Mouse (Mus musculus) adrenal gland, postnatal 14 days (tissue): ENCODE data around the gene Zscan22. TPM values are rescaled to one million over a fixed set of nuclear protein-coding genes. Genes with fewer than 3 reads are reported as not detected.
"Not testable (repeated sequence)": the region's sequence is repeated elsewhere in the genome, so short reads cannot be mapped to it uniquely, and the experiment has no call there.

Source experiments
- DNase-seq: peaks from one replicate; pipeline ENCODE4 v3.0.0; 2021; ENCODE audit warnings: mixed read lengths
- long read RNA-seq, 2 experiments: library from polyadenylated mRNA; stranded (forward); transcript quantifications; one replicate each; pipeline ENCODE4 v2.0.0; 2021
- total RNA-seq: library from RNA; stranded (reverse); gene quantifications from 2 replicates; pipeline ENCODE4 v1.2.3, GENCODE M21; 2021

The Zscan22 gene
- 11.0 and 12.5 TPM in 2 replicates for total RNA-seq
- long read RNA-seq, experiment 1, partial matches to known transcripts, result 1 of 10 reads
- long read RNA-seq, experiment 1, other reads (novel, unspliced or antisense), result 3 of 10 reads
- long read RNA-seq, experiment 2, partial matches to known transcripts, result 0 of 7 reads
- long read RNA-seq, experiment 2, other reads (novel, unspliced or antisense), result 2 of 7 reads

DNA sequence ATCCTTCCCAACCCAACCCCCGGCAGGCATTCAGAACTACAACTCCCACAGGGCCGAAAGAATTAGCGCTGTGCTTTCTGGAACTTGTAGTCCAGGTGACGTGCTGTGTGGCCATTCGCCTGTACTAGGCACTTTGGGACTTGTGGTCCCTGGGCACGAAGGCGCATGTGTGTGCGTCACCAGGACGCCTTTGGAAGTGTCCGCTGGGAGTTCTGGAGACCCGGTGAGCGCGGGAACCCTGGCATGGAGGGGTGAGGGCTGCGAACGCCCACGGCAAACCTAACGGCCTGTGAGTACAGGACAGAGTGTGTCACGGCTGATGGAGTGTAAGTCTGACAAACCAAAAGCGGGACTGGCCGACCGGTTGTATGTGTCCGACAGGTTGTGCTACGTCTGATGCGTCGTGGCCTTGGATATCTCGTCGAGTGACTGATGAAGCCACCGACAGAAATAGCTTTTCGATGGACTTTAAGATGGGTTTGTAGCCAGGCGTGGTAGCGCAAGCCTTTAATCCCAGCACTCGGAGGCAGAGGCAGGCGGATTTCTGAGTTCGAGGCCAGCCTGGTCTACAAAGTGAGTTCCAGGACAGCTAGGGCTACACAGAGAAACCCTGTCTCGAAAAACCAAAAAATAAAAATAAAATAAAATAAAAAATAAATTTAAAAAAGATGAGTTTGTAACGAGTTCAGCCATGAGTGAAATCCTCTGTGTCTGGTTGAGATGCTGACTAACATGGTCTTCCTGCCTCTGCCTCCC, at the start of gene Zscan22:
Gene Zscan22 (plus strand): TSS at position 161 of the 756 bp plus-strand sequence.
- DNase-seq, result peak; percentile 94

DNA sequence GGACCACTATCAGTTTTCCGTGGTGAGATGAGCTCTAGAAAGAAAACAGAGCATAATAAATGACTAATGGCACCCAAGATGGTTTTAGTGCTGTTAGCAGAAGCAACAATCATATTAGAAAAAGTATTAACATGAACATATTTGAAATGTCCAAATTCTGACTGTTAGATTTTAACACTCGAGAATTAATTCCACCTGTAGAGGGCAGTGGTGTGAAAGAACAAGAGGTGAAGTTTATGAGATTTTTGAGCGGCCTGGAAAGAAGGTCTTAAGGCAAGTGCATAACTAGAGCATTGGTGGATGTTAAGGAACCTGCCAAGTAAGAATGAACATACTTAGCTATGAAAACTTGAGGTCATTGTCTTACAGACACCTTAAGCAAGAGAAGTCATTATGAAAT, 23.3 kb upstream of the Zscan22 start:
- DNase-seq, result peak; percentile 29

DNA sequence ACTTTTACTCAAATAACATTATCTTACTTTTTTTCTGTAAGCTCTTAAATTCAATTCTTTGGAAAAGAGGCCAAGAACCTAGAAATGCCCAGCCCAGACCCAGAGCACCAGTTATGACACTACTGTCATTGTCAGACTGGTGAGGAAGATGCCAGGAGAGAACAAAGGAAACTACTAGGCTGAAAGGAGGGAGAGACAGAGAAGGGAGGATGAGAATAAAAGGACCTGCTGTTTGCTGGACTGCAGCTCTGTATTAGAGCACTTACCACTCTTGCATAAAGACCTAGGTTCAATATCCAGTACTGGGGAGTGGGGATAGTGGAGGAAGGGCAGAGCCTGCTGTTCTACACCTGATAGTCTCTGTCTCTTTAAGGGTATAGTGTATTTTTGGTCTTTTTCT, 17.6 kb upstream of the Zscan22 start:
- no peak for DNase-seq

DNA sequence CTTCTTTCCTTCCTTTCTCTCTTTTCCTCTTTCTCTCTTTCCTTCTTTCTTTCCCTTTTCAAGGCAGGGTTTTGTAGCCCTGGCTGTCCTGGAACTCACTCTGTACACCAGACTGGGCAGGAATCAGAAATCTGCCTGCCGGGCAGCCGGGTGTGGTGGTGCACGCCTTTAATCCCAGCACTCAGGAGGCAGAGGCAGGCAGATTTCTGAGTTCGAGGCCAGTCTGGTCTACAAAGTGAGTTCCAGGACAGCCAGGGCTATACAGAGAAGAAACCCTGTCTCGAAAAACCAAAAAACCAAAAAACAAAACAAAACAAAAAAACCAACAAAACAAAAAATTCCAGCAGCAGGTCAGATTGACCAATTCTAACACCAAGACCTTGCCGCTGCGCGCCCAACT, 17.1 kb upstream of the Zscan22 start:
- DNase-seq, result not testable (repeated sequence)

DNA sequence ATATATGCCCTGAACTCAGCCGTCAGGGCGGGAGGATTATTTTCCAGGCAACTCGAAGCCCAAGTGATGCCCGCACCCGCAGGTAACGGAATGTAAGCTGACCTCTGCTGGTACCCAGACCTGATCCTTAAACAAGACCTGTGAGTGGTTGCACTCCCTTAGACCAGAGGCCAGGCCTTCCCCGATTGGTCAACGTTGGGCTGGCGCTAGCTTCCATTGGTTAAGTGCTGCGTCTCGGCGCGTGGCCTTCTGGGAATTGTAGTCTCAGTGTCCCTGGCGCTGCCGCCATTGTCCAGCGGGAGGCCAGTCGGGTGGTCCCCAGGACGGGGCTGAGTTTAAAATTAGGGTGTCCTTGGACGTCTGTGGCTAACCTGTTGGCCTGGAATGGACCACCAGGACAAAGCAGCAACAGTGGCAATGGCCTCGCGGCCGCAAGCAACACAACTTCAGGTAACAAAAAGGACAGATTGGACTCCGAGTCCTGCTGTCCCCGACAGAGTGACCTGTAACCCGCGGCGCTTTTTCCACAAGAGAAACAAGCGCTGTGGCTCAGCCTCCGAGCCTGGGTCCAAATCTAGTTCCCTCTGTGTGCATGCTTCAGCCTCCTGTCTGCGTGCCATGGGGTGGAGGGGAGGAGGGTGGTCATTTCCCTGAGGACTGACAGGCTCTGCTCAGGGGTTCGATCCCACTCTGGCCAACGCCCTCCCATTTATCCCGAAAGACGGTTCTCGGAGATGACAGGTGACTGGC, 16.5 kb upstream of the Zscan22 start, which contains the start of gene Zfp128:
Gene Zfp128 (plus strand): TSS at position 267 of the 750 bp plus-strand sequence.
- DNase-seq, result peak; percentile 96

DNA sequence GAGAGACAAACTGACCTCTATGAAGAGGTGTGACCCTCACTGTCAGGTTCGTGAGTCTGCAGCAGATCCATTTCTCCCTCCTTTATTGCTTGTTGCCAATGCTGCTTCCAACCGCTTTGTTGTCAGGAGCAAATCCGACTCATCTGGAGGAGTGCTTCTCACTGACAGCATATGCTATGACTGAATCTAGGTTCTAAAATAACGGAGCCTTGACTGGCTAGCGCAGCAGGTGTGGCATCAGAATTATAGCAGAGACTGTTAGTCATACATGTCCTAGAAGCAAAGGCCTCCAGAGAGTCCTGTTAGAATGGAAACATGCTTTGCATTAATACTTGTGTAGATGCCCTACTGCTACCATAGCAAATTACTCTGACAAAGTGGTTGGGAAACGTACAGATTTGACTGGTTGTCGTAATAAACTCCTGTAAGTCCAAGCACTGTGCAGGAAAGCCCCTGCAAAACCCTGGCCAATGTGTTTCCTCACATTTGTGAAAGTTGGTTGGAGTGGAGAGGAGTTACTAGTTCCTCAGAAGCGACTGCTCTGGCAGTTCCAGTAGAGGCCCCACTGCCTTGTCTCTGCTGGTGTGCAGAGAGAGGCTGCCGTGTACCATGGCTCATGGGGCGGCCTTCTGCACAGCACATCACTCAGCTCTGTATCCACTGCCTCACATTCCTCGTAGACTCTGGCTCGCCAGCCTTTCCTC, 10.9 kb upstream of the Zscan22 start:
- no peak for DNase-seq

DNA sequence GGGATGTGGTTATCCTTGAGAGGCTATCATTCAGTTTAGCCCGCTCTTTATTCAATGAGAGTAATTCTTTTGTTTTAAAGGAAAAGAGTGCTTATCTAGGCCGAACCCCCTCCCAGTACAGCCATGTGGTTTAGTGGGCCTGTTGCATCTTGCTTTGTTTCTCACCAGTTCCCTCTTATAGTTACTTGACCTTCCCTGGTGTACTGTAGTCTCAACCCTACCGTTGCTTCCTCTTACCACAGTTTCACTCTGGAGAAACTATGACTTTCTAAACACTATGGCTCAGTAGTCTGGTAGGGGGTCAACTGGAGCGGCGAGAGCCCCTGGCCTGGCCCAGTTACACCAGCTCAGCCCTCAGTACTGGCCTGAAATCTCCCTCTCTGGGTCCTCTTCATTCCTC, 10.0 kb upstream of the Zscan22 start:
- DNase-seq, result no peak

DNA sequence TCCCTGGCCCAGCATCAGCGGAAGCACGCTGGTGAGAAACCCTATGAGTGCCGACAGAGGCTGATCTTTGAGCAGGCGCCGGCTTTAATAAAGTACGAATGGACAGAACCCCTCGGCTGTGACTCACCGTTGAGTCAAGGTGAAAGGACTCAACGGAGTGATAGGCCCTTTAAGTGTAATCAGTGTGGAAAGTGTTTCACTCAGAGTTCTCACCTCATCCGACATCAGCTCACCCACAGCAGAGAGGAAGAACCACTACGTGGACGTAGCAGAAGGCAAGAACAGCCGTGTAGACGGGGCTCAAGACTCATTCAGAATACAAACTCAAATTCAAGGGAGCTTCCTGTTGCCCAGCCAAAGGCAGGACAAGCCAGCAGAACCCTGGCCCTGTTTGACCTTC, 6.7 kb upstream of the Zscan22 start:
- DNase-seq, result no peak

DNA sequence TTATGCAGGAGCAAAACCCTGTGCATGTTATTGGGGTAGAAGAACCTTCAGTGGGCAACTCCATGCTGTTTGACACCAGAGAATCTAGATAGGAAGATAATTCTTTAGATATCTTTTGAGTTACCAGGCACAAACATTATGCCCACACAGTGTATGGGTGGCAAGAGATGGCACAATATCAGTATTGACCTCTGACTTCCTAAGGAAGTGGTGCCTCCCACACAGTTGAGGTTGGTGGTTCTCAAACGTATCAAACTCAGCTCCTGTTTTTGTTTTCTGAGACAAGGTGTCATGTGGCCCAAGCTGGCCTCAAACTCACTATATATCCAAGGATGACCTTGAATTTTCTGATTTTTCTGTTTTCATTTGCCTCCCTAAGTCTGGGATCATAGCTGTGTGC, 6.3 kb upstream of the Zscan22 start:
- no peak for DNase-seq

DNA sequence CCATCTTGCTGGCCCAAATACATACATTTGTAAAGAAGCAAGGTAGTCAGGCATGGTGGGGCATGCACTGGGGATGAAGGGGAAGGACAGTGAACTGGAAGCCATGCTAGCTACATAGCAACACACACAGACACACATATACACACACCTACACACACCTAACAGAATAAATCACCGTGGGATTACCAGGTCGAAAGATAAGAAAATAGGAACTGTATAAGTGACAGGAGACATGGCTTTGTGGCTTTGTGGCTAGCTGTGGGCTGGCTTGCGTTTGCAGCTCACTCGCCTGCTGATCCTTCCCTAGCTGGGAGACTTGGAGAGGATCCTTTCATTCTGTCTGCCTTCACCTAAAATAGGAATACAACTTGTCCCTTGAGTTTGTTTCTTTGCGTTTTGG, 3.9 kb downstream of the Zscan22 start:
- DNase-seq, result no peak

DNA sequence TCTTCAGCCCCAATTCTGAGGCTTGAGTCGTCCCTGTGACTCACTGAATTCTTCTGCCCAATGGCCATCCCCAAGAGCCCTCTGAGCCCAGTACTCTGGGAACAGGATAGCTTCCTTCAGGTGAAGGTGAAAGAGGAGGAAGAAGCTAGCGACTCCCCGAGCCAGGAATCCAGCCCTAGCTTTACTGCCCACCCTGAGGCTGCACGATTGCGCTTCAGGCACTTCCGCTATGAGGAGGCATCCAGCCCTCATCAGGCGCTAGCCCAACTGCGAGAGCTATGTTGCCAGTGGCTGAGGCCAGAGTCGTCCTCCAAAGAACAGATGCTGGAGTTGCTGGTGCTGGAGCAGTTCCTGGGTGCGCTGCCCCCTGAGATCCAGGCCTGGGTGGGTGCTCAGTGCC, 6.0 kb downstream of the Zscan22 start:
- no peak for DNase-seq

DNA sequence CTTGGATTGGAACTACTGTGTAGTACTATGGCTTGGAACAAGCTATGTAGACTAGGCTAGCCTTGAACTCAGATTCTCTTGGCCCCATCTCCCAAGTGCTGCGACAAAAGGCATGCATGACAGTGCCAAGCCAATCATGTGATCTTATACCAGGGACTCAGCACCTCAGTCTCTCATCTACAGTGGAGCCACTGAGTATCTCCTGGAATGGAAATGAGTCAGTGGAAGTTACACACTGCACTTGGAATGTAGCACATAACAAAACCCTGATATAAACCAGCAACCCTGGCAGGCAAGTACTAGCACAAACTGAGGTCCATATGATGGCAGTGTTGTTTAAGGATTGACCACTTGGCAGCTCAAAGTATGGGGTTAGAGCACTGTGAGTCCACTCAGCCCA, 7.5 kb downstream of the Zscan22 start:
- no peak for DNase-seq

DNA sequence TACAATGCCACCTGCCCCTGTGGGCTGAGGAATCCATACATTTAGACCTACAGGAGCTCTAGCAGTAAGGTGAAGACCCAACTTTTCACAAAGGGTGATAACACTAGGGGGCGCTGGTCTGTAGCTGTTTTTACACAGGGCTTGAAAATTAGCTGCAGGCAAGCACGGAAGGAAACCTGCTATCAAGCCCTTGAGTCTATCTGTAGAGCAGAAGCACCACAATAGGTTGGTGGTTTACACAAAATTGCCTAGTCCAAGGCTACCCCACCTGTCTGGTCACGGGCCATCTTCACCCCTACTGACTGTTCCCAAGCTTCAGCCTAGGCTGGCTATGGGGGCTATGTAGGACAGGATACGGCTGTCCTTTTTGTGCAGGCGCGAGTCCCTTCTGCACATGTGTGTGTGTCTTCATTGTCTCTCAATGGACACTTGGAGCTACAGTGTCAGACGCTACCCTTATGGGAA, 11.9 kb downstream of the Zscan22 start:
- DNase-seq, result peak; percentile 89

DNA sequence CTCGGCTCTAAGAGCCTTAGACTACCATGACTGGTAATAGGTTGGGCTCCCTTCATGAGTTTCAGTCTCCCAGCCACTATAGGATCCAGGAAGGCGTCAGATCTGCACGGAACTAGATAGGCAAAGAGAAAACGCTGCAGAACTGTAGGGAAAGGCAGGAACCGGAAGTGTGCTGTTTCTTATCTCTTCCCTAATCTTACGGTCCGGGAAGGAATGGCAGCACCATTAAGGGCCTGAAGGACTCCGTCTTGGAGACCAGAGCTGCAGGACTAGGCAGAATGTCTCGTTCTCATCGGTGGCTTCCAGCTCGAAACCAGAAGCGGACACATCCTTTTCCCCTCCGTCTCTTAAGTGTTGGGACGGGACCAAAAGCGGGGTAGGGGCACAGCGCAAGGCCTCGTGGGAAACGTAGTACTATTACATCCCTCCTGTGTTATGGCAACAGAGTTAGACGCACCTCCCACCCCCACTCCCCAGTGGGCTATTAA, 12.6 kb downstream of the Zscan22 start:
- peak; percentile 70 for DNase-seq

DNA sequence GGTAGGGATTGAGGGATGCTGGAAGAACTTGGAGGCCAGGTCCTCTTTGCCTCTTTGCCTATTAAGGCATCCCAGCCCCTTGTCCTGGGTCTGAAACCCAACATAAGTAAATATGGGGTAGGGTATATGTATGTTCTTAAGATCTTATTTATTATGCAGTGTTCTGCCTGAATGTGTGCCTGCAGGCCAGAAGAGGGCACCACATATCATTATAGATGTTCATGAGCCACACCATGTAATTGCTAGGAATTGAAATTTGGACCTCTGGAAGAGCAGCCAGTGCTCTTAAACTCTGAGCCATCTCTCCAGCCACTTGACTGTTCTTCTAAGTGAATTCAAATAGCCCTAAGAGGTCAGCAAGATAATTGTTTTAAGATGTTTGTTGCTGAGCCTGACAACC, 15.9 kb downstream of the Zscan22 start:
- DNase-seq, result no peak

DNA sequence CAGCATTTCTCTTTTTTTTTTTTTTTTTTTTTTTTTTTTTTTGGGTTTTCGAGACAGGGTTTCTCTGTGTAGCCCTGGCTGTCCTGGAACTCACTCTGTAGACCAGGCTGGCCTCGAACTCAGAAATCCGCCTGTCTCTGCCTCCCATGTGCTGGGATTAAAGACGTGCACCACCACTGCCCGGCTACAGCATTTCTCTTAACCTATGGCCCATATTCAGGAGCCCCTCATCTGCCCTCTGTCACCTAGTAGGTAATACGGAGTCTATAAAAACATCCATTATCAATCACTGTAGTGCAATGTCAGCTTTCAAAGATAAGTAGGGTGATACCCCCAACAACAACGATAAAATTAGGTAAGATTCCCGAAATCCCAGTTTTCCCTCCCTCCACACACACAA, 22.9 kb downstream of the Zscan22 start:
- not testable (repeated sequence) for DNase-seq

DNA sequence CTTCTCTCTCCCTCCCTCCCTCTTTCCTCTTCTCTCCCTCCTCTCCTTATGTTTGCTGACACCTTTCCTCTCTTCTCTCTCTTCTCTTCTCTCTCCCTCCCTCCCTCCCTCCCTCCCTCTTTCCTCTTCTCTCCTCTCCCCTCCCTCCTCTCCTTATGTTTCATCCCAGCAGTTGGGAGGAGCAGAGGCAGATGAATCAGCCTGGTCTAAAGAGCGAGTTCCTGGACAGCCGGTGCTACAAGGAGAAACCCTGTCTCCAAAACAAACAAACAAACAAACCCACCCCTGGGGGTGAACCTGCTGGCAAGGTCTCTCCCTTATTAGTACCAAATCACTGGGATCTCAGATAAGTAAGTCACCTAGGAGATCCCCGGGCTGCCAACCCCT, 23.7 kb downstream of the Zscan22 start:
- no peak for DNase-seq

DNA sequence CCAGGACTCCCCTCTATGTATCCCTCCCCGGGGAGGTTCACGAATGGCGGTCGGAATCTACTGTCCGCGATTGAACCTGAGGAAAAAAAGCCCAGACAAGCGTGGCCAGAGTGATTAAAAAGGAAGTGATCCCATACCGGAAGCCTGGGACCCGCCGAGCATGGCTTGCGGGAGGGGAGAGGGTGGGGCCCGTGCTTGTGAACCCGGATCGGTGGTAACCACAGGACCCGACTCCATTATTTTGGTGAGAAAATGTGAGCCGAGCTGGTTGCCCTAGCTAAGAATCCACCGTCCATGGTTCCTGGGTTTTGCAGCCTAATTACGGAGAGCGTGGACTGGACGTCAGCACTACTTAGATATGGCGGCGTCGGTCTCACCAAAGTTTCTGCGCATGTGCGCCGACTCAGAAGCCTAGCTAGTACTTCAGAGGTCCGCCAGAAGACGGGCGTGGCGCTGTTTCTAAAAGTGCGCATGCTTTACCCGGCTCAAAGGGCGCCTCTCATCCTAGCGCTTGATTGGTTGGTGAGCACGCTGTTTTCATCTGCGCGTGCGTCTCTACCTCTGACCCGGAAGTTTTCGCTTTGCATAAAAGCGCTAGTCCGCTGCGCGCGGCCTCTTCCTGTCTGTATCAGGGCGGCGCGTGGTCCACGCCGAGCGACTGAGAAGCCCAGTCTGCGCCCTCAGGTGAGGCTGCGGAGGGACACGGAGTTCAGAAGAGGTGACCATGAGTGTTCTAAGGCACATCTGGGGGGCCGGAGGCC, 24.3 kb downstream of the Zscan22 start, which contains the start of gene Rps5:
Gene Rps5 (plus strand): TSS at position 586 of the 761 bp plus-strand sequence.
- DNase-seq, result peak; percentile 98

DNA sequence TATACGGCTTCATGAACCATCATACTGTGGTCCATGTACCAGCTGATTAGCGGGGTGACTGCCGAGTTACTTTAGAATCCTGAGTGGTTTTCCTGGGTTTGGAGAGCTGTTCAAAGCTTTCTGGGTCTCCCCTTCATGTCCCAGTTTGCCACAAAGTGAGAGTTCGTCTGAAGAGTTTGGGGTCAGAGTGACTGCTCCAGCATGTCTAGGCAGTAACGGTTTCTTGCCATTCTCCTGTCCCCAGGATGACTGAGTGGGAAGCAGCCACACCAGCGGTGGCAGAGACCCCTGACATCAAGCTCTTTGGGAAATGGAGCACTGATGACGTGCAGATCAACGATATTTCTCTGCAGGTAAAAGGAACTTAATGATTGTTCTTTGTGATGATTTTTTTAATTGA, 25.1 kb downstream of the Zscan22 start:
- no peak for DNase-seq

DNA sequence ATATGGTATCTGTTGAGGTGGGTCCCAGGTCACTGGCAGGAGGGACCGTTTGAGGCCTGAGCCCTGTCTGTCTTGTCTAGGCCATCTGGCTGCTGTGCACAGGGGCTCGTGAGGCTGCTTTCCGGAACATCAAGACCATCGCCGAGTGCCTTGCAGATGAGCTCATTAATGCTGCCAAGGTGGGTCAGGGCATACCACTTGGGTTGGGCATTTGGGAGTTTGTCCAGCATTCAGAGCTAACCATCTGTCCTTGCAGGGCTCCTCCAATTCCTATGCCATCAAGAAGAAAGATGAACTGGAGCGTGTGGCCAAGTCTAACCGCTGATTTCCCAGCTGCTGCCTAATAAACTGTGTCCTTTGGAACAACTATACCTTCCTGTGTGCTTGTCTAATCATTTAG, 28.7 kb downstream of the Zscan22 start:
- no peak for DNase-seq

DNA sequence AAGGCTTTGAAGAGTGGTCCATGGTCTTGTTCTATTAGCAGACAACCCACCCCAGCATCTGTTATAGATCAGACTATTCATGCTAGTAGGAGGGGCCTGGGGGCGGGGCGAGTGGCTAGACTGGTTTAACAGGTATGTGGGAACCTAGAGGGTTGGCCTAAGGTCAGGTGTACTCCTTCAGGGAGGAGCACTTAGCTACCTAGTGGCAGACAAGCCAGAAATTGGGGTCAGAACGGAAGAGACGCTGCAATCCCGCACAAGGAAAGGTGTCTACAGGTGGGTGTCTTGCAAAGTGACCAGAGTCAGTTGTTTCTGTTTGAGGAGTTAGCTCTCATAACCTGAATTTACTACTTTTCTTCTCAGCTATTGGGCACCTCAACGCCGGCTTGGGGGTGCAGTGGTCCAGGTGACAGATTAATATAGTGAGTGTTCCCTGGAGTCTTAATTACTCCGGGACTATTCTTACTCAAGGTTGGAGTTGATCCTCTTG, 29.6 kb downstream of the Zscan22 start, which contains the start of gene Rnf225:
Gene Rnf225 (plus strand): TSS at position 226 of the 490 bp plus-strand sequence.
- DNase-seq, result no peak
